Mouse (Mus musculus) layer of hippocampus, adult 18-20 months (tissue): ENCODE measurements around the gene Ckap2. TPM values are rescaled to one million over a fixed set of nuclear protein-coding genes. Genes with fewer than 3 reads are reported as not detected.
"Not testable (repeated sequence)": the region's sequence is repeated elsewhere in the genome, so short reads cannot be mapped to it uniquely, and the experiment has no call there.

ENCODE experiments used
- DNase-seq, 2 experiments: peaks; one replicate each; pipeline ENCODE4 v3.0.0; 2022; ENCODE audit warnings: low spot score in 2 of 2
- total RNA-seq, 2 experiments: library from RNA; stranded (reverse); gene quantifications; 2 replicates each; pipeline ENCODE4 v1.2.3; 2021

Ckap2 gene
- total RNA-seq, 2 experiments from 2014 or later: 0.20 to 0.32 TPM

- DNase-seq: no peak
Observed at GRCm38 (mm10) chr8:22149643-22150344, 35.8 kb downstream of the Ckap2 start.

GRCm38 (mm10) chr8:22148367-22148740 is 37.3 kb downstream of the Ckap2 start:
- no peak for DNase-seq

- no peak for DNase-seq
Observed at GRCm38 (mm10) chr8:22147706-22148366, 37.8 kb downstream of the Ckap2 start.

GRCm38 (mm10) chr8:22145831-22146230 is 39.8 kb downstream of the Ckap2 start:
- DNase-seq: no peak

- DNase-seq: peak in 1 of 2 experiments; percentile 11
Observed at GRCm38 (mm10) chr8:22143764-22144491, 41.7 kb downstream of the Ckap2 start.

GRCm38 (mm10) chr8:22142592-22142991 is 43.0 kb downstream of the Ckap2 start:
- DNase-seq: no peak

- DNase-seq: no peak
Observed at GRCm38 (mm10) chr8:22141836-22142385, 43.7 kb downstream of the Ckap2 start.

GRCm38 (mm10) chr8:22136462-22136861 is 49.2 kb downstream of the Ckap2 start:
- DNase-seq: not testable (repeated sequence)

GRCm38 (mm10) chr8:22134750-22135135 is 50.9 kb downstream of the Ckap2 start:
- DNase-seq: no peak

GRCm38 (mm10) chr8:22134078-22134749 is 51.4 kb downstream of the Ckap2 start:
- DNase-seq: no peak

- DNase-seq: no peak
Observed at GRCm38 (mm10) chr8:22132062-22132461, 53.6 kb downstream of the Ckap2 start.

- DNase-seq: peak in 1 of 2 experiments; percentile 18
Observed at GRCm38 (mm10) chr8:22124220-22125152, 61.1 kb downstream of the Ckap2 start, which contains the start of gene Nek5. TSS of gene Nek5 (minus strand) at chr8:22125053.

Other genes starting within 250 kb of the Ckap2 start
- gene Defb35, start 247.5 kb downstream of the Ckap2 start, total RNA-seq: not detected
- gene Defb13, start 239.1 kb downstream of the Ckap2 start, total RNA-seq: not detected
- gene Fam90a1a, start 227.1 kb downstream of the Ckap2 start, total RNA-seq: not detected
- gene Ccdc70, start 216.0 kb downstream of the Ckap2 start, total RNA-seq: not detected
- gene Atp7b, start 125.5 kb downstream of the Ckap2 start, total RNA-seq: 1 to 10 TPM; 1.4 to 1.6 TPM
- 10 to 100 TPM; 38.3 to 40.5 TPM for gene Alg11, start 125.1 kb downstream of the Ckap2 start, total RNA-seq
- gene Nek5, start 60.8 kb downstream of the Ckap2 start, total RNA-seq: under 1 TPM; 0.12 to 0.15 TPM
- gene Nek3, start 19.4 kb downstream of the Ckap2 start, total RNA-seq: 1 to 10 TPM; 2.5 to 3.0 TPM
- gene Vps36, start 7.0 kb upstream of the Ckap2 start, total RNA-seq: 10 to 100 TPM; 23.7 to 25.5 TPM
- gene Thsd1, start 41.5 kb upstream of the Ckap2 start, total RNA-seq: 1 to 10 TPM; 2.6 to 3.1 TPM
- not detected for gene Tpte, start 97.6 kb upstream of the Ckap2 start, total RNA-seq
- gene Slc25a15, start 212.8 kb upstream of the Ckap2 start, total RNA-seq: 10 to 100 TPM; 10.9 to 11.5 TPM
- 10 to 100 TPM; 26.6 to 26.7 TPM for gene Mrps31, start 225.5 kb upstream of the Ckap2 start, total RNA-seq